ENCODE assay signal across 29 mouse cellular contexts in genomic region chr14:105606551-105606950, GRCm38 (mm10).
"Had no signal": no experiment of that assay in that cellular context is flagged by ENCODE, and none has a peak within 500 bp of the region (broad histone marks: within the 10 kb centered on the region; RNA-seq: fewer than 3 reads in every experiment).

No protein-coding gene starts in this region.

- H3K27ac ChIP-seq: embryonic facial prominence, embryonic 10.5 days; embryonic facial prominence, embryonic 12.5 days; embryonic facial prominence, embryonic 13.5 days; embryonic facial prominence, embryonic 15.5 days; forebrain, embryonic 10.5 days; forebrain, embryonic 12.5 days; forebrain, embryonic 13.5 days; forebrain, embryonic 15.5 days; gastrocnemius, adult 2 months; heart, adult 2 months had no signal

- DNase-seq: cerebellum, adult 2 months; cerebellum, adult 8-10 months; cerebellum, adult 9-10 months; cerebellum, adult 9-11 months; cerebellum, postnatal 10 days; cerebellum, postnatal 14 days; cerebellum, postnatal 25 days; cerebellum, postnatal 36 days; embryo, embryonic 11 days; forebrain, postnatal 0 days; gastrocnemius, adult 2 months; gastrocnemius, postnatal 10 days; gastrocnemius, postnatal 14 days; gastrocnemius, postnatal 25 days; gastrocnemius, postnatal 36 days; heart, adult 11 months; heart, adult 18-20 months; heart, adult 2 months had no signal

- ATAC-seq: forebrain, embryonic 13.5 days; forebrain, embryonic 14.5 days; forebrain, embryonic 15.5 days; forebrain, embryonic 16.5 days; forebrain, postnatal 0 days had no signal

- H3K4me3 ChIP-seq: embryonic facial prominence, embryonic 10.5 days; embryonic facial prominence, embryonic 12.5 days; embryonic facial prominence, embryonic 13.5 days; embryonic facial prominence, embryonic 15.5 days; erythroblast, embryonic 14.5 days; forebrain, embryonic 10.5 days; forebrain, embryonic 12.5 days; forebrain, embryonic 13.5 days; forebrain, embryonic 15.5 days; gastrocnemius, adult 2 months; heart, adult 2 months had no signal
